Mouse (Mus musculus) ES-Bruce4 (cell line): ENCODE measurements around the gene Ung. TPM values are rescaled to one million over a fixed set of nuclear protein-coding genes. Genes with fewer than 3 reads are reported as not detected.
A peak's percentile ranks its signal among the peaks of the same experiment; 100 is the strongest.

ENCODE experiments used
- H3K27ac ChIP-seq: 2 replicates; pipeline ENCODE4 v1.5.1; 2012; ENCODE audit warnings: low read length, inconsistent platforms; ENCODE audit not compliant: insufficient read depth
- H3K27me3 ChIP-seq: 2 replicates; pipeline ENCODE4 v1.6.1; 2012; ENCODE audit warnings: mild to moderate bottlenecking, low read length, inconsistent platforms; ENCODE audit not compliant: control insufficient read depth, poor library complexity, insufficient read depth, severe bottlenecking
- H3K36me3 ChIP-seq: 2 replicates; pipeline ENCODE4 v1.6.1; 2012; ENCODE audit warnings: inconsistent platforms, mild to moderate bottlenecking, low read length, moderate library complexity; ENCODE audit not compliant: control insufficient read depth, poor library complexity, insufficient read depth, severe bottlenecking
- H3K4me1 ChIP-seq: one replicate; pipeline ENCODE4 v1.8.1; 2011; ENCODE audit warnings: low read length; ENCODE audit not compliant: control insufficient read depth, insufficient read depth
- H3K4me3 ChIP-seq: 2 replicates; pipeline ENCODE4 v1.5.1; 2011; ENCODE audit warnings: low read depth, mild to moderate bottlenecking, low read length
- H3K9ac ChIP-seq: 2 replicates; pipeline ENCODE4 v1.6.1; 2012; ENCODE audit warnings: low read depth, mild to moderate bottlenecking, inconsistent platforms; ENCODE audit not compliant: poor library complexity, severe bottlenecking
- H3K9me3 ChIP-seq: replicated peaks from 2 replicates; pipeline ENCODE4 v1.6.1; 2012; ENCODE audit warnings: mild to moderate bottlenecking, low read length, inconsistent platforms; ENCODE audit not compliant: control insufficient read depth, poor library complexity, insufficient read depth, severe bottlenecking
- CTCF ChIP-seq: IDR thresholded peaks from one replicate; pipeline ENCODE4 v1.8.1; 2011; ENCODE audit warnings: low read depth, low read length
- EP300 ChIP-seq: IDR thresholded peaks from 2 replicates; pipeline ENCODE4 v1.6.1; 2011; ENCODE audit warnings: low read depth, low read length; ENCODE audit not compliant: insufficient read depth
- POLR2A ChIP-seq: IDR thresholded peaks from one replicate; pipeline ENCODE4 v1.8.1; 2011; ENCODE audit warnings: low read length; ENCODE audit not compliant: insufficient read depth
- polyA plus RNA-seq: library from polyadenylated mRNA; stranded (reverse); fragments of >200 nt; gene quantifications from 2 replicates; pipeline ENCODE4 v1.2.4, GENCODE M21; 2011; ENCODE audit warnings: low read depth; ENCODE audit not compliant: missing spikeins, insufficient read depth, insufficient read length

The Ung gene
- polyA plus RNA-seq, 1 experiment: 85.6 TPM

DNA sequence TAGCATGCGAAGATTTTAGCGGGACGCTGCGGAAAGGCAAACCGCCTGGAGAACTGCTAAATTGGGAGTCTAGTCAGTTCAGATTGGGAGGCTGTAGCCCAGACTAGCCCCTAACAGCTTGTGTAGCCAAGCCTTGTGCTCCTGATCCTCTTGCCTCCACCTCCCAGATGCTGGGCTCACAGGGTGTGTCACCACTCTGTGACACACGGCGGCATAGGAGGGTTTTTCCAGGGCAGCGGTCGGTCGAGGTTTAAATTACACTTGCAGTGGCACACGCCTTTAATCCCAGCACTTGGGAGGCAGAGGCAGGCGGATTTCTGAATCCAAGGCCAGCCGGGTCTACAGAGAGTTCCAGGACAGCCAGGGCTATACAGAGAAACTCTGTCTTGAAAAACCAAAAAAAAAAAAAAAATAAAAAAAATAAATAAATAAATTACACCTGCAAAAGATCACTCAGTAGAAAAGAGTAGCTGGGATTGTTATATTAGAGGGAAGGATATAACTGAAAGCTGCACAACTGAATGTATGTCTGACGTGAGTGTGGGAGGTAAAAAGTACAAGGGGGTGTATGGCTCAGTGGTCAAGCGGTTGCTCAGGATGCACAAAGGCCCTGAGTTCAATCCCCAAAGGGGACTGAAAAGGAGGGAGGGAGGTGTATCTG lies 506 bp upstream of the Ung start:
- peak overlapping the region; percentile 41 for H3K27ac ChIP-seq
- TF ChIP-seq POLR2A (no peak), EP300 (no peak), CTCF (no peak)
- peak overlapping the region; percentile 63 for H3K4me3 ChIP-seq
- peak overlapping the region; percentile 81 for H3K9ac ChIP-seq
- H3K9me3 ChIP-seq: no peaks in the 10 kb centered on the region
- H3K27me3 ChIP-seq: no peaks in the 10 kb centered on the region
- H3K36me3 ChIP-seq: peaks cover 22% of the 10 kb centered on the region
- peaks cover 9% of the 10 kb centered on the region for H3K4me1 ChIP-seq

- Histone ChIP-seq H3K36me3 (peaks cover 31% of the 10 kb centered on the region), H3K9ac (peak overlapping the region; percentile 81), H3K4me1 (peaks cover 5% of the 10 kb centered on the region), H3K4me3 (peak overlapping the region; percentile 73), H3K9me3 (no peaks in the 10 kb centered on the region), H3K27me3 (no peaks in the 10 kb centered on the region), H3K27ac (peak overlapping the region; percentile 7; the same call in 1 of the 2 replicates)
- TF ChIP-seq POLR2A: no peak
- TF ChIP-seq EP300: no peak
- no peak for TF ChIP-seq CTCF
Measured at GRCm38 (mm10) chr5:114130698-114131520, 723 bp downstream of the Ung start.

DNA sequence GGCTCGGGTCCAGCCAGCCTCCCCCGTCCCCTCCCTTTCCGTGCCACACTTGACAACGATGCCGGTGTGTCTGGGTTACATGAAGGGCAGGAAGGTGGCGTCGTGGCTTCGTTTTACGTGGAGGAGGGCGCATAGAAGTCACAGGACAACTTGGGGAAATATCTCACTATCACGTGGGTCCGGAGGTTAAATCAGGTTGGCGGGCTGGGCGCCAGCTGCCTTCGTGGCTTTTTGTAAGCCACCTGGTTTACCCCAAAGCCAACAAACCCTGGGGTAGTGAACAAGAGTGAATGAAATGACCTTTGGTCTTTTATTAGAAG lies 1.3 kb downstream of the Ung start:
- Histone ChIP-seq H3K27ac (peak overlapping the region; percentile 7; the same call in 1 of the 2 replicates), H3K4me3 (peak overlapping the region; percentile 73), H3K9ac (peak overlapping the region; percentile 81), H3K36me3 (peaks cover 36% of the 10 kb centered on the region), H3K4me1 (peaks cover 3% of the 10 kb centered on the region), H3K27me3 (no peaks in the 10 kb centered on the region), H3K9me3 (no peaks in the 10 kb centered on the region)
- TF ChIP-seq POLR2A (no peak), EP300 (peak; percentile 30; the same call in 1 of the 2 replicates), CTCF (no peak)

DNA sequence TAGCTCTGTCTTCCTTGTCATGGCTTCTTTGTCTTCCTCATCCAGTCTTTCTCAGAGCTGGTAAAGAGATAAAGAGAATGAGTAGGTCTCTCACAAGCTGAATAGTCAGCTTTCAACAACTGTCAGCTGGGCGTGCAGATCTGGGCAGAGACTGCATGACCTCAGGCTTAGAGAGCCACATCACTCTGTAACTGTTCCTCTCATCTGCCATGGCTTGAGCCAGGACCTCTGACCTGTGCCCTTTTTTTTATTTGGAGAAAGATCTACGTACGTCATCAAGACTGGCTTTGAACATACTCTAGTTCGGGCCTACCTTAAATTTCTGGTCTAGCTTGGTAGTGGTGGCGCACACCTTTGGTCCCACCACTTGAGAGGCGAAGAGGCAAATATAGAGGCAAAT lies 2.7 kb downstream of the Ung start:
- no peak for TF ChIP-seq EP300
- TF ChIP-seq POLR2A: no peak
- TF ChIP-seq CTCF: no peak
- H3K4me1 ChIP-seq: peaks cover 9% of the 10 kb centered on the region
- no peaks in the 10 kb centered on the region for H3K27me3 ChIP-seq
- peaks cover 50% of the 10 kb centered on the region for H3K36me3 ChIP-seq
- H3K9me3 ChIP-seq: no peaks in the 10 kb centered on the region
- no peak overlapping the region for H3K9ac ChIP-seq
- H3K27ac ChIP-seq: no peak overlapping the region
- H3K4me3 ChIP-seq: no peak overlapping the region

DNA sequence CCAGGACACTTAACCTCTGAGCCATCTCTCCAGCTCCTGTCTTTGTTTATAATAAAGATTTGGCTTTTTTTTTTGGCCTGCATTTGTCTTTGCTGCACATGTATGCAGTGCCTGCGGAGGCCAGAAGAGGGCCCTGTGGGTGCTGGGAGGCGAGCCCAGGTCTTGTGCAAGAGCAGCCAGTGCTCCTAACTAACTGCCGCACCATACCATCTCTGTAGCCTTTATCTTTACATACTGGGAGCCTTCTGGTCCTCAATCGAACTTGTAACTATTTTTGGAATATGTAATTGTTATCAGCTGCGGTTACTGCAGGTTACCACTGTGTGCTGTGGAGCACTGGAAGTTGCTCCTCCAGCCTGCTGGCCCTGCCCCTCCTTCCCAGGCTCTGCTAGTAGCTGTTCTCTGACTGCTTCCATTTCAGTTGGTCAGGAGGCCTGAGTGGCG lies 3.9 kb downstream of the Ung start:
- H3K4me1 ChIP-seq: peaks cover 12% of the 10 kb centered on the region
- H3K27ac ChIP-seq: no peak overlapping the region
- H3K27me3 ChIP-seq: no peaks in the 10 kb centered on the region
- H3K9me3 ChIP-seq: no peaks in the 10 kb centered on the region
- peaks cover 55% of the 10 kb centered on the region for H3K36me3 ChIP-seq
- no peak overlapping the region for H3K9ac ChIP-seq
- no peak overlapping the region for H3K4me3 ChIP-seq
- TF ChIP-seq CTCF (peak; percentile 59), POLR2A (no peak), EP300 (no peak)

- no peak overlapping the region for H3K27ac ChIP-seq
- no peak overlapping the region for H3K9ac ChIP-seq
- no peaks in the 10 kb centered on the region for H3K9me3 ChIP-seq
- peaks cover 12% of the 10 kb centered on the region for H3K4me1 ChIP-seq
- H3K4me3 ChIP-seq: no peak overlapping the region
- no peaks in the 10 kb centered on the region for H3K27me3 ChIP-seq
- H3K36me3 ChIP-seq: peaks cover 58% of the 10 kb centered on the region
- TF ChIP-seq POLR2A (no peak), EP300 (no peak), CTCF (no peak)
Measured at GRCm38 (mm10) chr5:114135516-114135915, 5.3 kb downstream of the Ung start.
